Mouse (Mus musculus) kidney, postnatal 36 days (tissue): ENCODE data around the gene Atp6v1e1.

Experiments used
- DNase-seq, 2 experiments: peaks; one replicate each; pipeline ENCODE4 v3.0.0; 2021 to 2022; ENCODE audit warnings: mixed read lengths in 2 of 2

Atp6v1e1 gene

DNA sequence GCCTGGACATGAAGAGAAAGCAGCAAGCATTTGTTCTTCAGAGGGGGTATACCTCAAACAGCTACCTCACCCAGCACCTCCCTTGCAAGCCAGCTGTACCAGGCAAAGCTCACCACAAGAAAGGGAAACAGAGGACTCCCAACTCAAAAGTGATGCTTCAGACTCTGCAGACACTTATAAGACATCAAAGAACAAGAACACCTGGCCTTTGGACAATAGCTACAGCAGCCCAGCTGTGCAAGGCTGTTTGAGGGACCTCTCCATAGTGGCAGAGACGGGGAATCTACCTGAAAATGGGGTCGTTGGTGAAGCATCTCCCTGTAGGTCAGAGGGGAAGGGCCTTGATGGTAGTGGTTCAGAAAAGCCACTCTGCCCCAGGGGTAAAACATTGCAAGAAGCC is 61.4 kb downstream of the Atp6v1e1 start:
- DNase-seq: no peak

- DNase-seq: peak; percentile 38 to 44
These were observed 76.2 kb downstream of the Atp6v1e1 start for GRCm38 (mm10) chr6:120746416-120746815.
